ENCODE assay signal across 13 mouse cellular contexts in the genomic region with DNA sequence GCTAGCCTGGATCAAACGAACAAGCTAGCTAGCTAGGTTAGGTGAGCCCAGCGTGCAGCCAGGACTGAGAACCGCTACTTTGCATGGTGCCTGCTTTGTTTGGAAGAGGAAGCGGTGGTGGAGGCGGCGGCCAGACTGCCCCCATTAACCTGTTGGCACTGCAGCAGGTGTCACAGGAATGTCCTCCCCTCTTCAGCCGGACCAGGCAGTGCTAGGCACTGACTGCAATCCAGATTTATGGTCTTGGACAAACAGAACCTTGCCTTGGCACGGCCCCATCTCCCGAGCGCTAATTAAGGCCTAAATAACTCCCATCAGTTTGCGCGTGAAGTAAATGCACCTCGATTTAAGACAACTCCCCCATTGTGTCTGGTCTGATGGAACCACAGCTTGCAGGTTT.
A peak's percentile ranks its signal among the peaks of the same experiment; 100 is the strongest.
DNase-seq lines count a peak whose midpoint lies in the region; ATAC-seq lines count a peak whose summit lies in the region.
"Had no signal": no experiment of that assay in that cellular context is flagged by ENCODE, and none has a peak within 500 bp of the region (broad histone marks: within the 10 kb centered on the region; RNA-seq: fewer than 3 reads in every experiment).

No protein-coding gene starts in this region.

- no peak; the same call in 1 of the 2 replicates for ATAC-seq in cerebellum, adult (ENCODE audit: insufficient number of reproducible peaks, low FRiP score, low TSS enrichment)
- ATAC-seq: inflammation-experienced regulatory T-cells, adult 6 months; Patski had no signal

- peak; percentile 40 for DNase-seq in cerebellum, adult 11 months
- DNase-seq in ovary, postnatal 36 days (ENCODE audit: low spot score): peak; percentile 13
- no peak for DNase-seq in ovary, postnatal 14 days (ENCODE audit: low spot score)
- DNase-seq in kidney, adult 8-10 months: peak; percentile 31 to 44
- no peak for DNase-seq in right cerebral cortex, adult 2 months (ENCODE audit: low spot score in 2 of 2)
- no peak for DNase-seq in left cerebral cortex, postnatal 25 days (ENCODE audit: low spot score in 2 of 2)
- DNase-seq in testis, postnatal 10 days (ENCODE audit: low spot score): no peak
- DNase-seq: liver; lung, adult 2 months; midbrain, embryonic 14.5 days had no signal

- intact Hi-C loops in left cerebral cortex, postnatal 25 days (cut with DNase I): no loop called here

Comparison
In these comparisons a context has a peak if more than half of its experiments do, and no peak if none do; other contexts are left out.
1. DNase-seq: peak in cerebellum, adult 11 months (single experiment), ovary, postnatal 36 days (single experiment) and kidney, adult 8-10 months (2 of 2); none in ovary, postnatal 14 days (single experiment), right cerebral cortex, adult 2 months (0 of 2), left cerebral cortex, postnatal 25 days (0 of 2) and testis, postnatal 10 days (single experiment).